Mouse (Mus musculus): ENCODE measurements around the gene Pik3ap1. TPM values are rescaled to one million over a fixed set of nuclear protein-coding genes. Genes with fewer than 3 reads are reported as not detected.

The Pik3ap1 gene
- total and polyA plus RNA-seq, 3 experiments, result 26.7 to 106 (median 37.4) TPM

- in situ Hi-C loops (cut with MboI; ENCODE audit: low pct_ligation_motif_present, low pct_unique_long_range_greater_than_20kb, low sequenced_read_pairs) (no loop called here), dilution Hi-C loops (cut with MboI; ENCODE audit: extremely low pct_ligation_motif_present, extremely low pct_unique_long_range_greater_than_20kb, low sequenced_read_pairs) (no loop called here)
- TF ChIP-seq CTCF (conservative IDR thresholded peaks at IDR 0.05 in 1 of 2, IDR thresholded peaks at IDR 0.05 in 1 of 2; ENCODE audit: low read depth in 2 of 2, low read length in 2 of 2) (peak; percentile 74 to 82), SMC3 (IDR thresholded peaks at IDR 0.05; ENCODE audit: low read depth, low read length) (peak; percentile 58), MEF2A (IDR thresholded peaks at IDR 0.05; ENCODE audit: borderline replicate concordance, low read depth, low read length) (no peak), ZC3H11A (IDR thresholded peaks at IDR 0.05; ENCODE audit: low read depth, low read length) (peak; percentile 10; the same call in 1 of the 2 replicates), NRF1 (IDR thresholded peaks at IDR 0.05; ENCODE audit: low read depth, low read length) (no peak), RAD21 (IDR thresholded peaks at IDR 0.05; ENCODE audit: low read depth, low read length) (peak; percentile 71)
- no peak overlapping the region for H3K27ac ChIP-seq (ENCODE audit: insufficient read depth, low read depth)
- no peaks in the 10 kb centered on the region for H3K9me3 ChIP-seq (replicated peaks; ENCODE audit: low read length)
- H3K4me2 ChIP-seq (ENCODE audit: insufficient read depth, low read depth, poor library complexity, severe bottlenecking), result no peak overlapping the region
- no peak overlapping the region for H3K9ac ChIP-seq (ENCODE audit: insufficient read depth, low read depth)
- no peaks in the 10 kb centered on the region for H3K4me1 ChIP-seq (ENCODE audit: control insufficient read depth in 1 of 2, insufficient read depth in 2 of 2)
- peaks cover 81 to 99% of the 10 kb centered on the region in 2 experiments for H3K36me3 ChIP-seq (replicated peaks in 1 of 2; ENCODE audit: control insufficient read depth in 1 of 2, insufficient read depth in 1 of 2, low read length in 1 of 2)
- H3K79me2 ChIP-seq (replicated peaks; ENCODE audit: control insufficient read depth, extremely low read depth, insufficient read depth, poor library complexity, severe bottlenecking), result no peaks in the 10 kb centered on the region
- H3K4me3 ChIP-seq (replicated peaks in 1 of 3; ENCODE audit: low read depth in 2 of 3, low read length in 2 of 3, poor library complexity in 1 of 3), result no peak overlapping the region
- H3K27me3 ChIP-seq (replicated peaks), result no peaks in the 10 kb centered on the region
- peak; percentile 35 for DNase-seq (ENCODE audit: extremely low read depth)
These were observed 93.8 kb downstream of the Pik3ap1 start for GRCm38 (mm10) chr19:41290952-41291619.

- TF ChIP-seq MAZ (IDR thresholded peaks at IDR 0.05; ENCODE audit: low read depth, low read length), result no peak
- TF ChIP-seq GABPA (IDR thresholded peaks at IDR 0.05; ENCODE audit: insufficient replicate concordance, low read depth, low read length), result no peak
- TF ChIP-seq RCOR1 (conservative IDR thresholded peaks at IDR 0.05; ENCODE audit: low read depth, low read length), result no peak
- no peak for TF ChIP-seq NELFE (IDR thresholded peaks at IDR 0.05; ENCODE audit: low read depth, low read length)
- TF ChIP-seq USF1 (IDR thresholded peaks at IDR 0.05; ENCODE audit: low read depth, low read length), result no peak
- no peak for TF ChIP-seq MYC (IDR thresholded peaks at IDR 0.05; ENCODE audit: low read depth, low read length)
- no peak for TF ChIP-seq KAT2A (IDR thresholded peaks at IDR 0.05; ENCODE audit: insufficient replicate concordance, low read length)
- no peak for TF ChIP-seq POLR2A (IDR thresholded peaks at IDR 0.05; ENCODE audit: low read depth, low read length)
- no peak for TF ChIP-seq SMC3 (IDR thresholded peaks at IDR 0.05; ENCODE audit: low read depth, low read length)
- no peak for TF ChIP-seq ZNF384 (IDR thresholded peaks at IDR 0.05; ENCODE audit: low read depth, low read length)
- TF ChIP-seq E2F4 (IDR thresholded peaks at IDR 0.05; ENCODE audit: insufficient replicate concordance, low read depth, low read length), result no peak
- no peak for TF ChIP-seq BHLHE40 (IDR thresholded peaks at IDR 0.05; ENCODE audit: low read depth, low read length)
- no peak for TF ChIP-seq CTCF (conservative IDR thresholded peaks at IDR 0.05 in 1 of 2, IDR thresholded peaks at IDR 0.05 in 1 of 2; ENCODE audit: low read depth in 2 of 2, low read length in 2 of 2)
- TF ChIP-seq HCFC1 (IDR thresholded peaks at IDR 0.05; ENCODE audit: low read depth, low read length), result no peak
- Histone ChIP-seq H3K4me2 (ENCODE audit: insufficient read depth, low read depth, poor library complexity, severe bottlenecking) (no peak overlapping the region), H3K27me3 (replicated peaks) (no peaks in the 10 kb centered on the region), H3K27ac (ENCODE audit: insufficient read depth, low read depth) (no peak overlapping the region), H3K36me3 (replicated peaks in 1 of 2; ENCODE audit: control insufficient read depth in 1 of 2, insufficient read depth in 1 of 2, low read length in 1 of 2) (peaks cover 78 to 99% of the 10 kb centered on the region in 2 experiments), H3K4me1 (ENCODE audit: control insufficient read depth in 1 of 2, insufficient read depth in 2 of 2) (no peaks in the 10 kb centered on the region), H3K9ac (ENCODE audit: insufficient read depth, low read depth) (no peak overlapping the region), H3K79me2 (replicated peaks; ENCODE audit: control insufficient read depth, extremely low read depth, insufficient read depth, poor library complexity, severe bottlenecking) (no peaks in the 10 kb centered on the region), H3K4me3 (replicated peaks in 1 of 3; ENCODE audit: low read depth in 2 of 3, low read length in 2 of 3, poor library complexity in 1 of 3) (no peak overlapping the region), H3K9me3 (replicated peaks; ENCODE audit: low read length) (no peaks in the 10 kb centered on the region)
- in situ Hi-C loops (cut with MboI; ENCODE audit: low pct_ligation_motif_present, low pct_unique_long_range_greater_than_20kb, low sequenced_read_pairs), result no loop called here
- dilution Hi-C loops (cut with MboI; ENCODE audit: extremely low pct_ligation_motif_present, extremely low pct_unique_long_range_greater_than_20kb, low sequenced_read_pairs), result no loop called here
- no peak for DNase-seq (ENCODE audit: extremely low read depth)
These were observed 96.3 kb downstream of the Pik3ap1 start for GRCm38 (mm10) chr19:41288568-41288967.

Data from CH12.LX (cell line).